Mouse (Mus musculus) right cerebral cortex, postnatal 14 days (tissue): ENCODE results near the gene Actr3b.
A peak's percentile ranks its signal among the peaks of the same experiment; 100 is the strongest.
"Not testable (repeated sequence)": the region's sequence is repeated elsewhere in the genome, so short reads cannot be mapped to it uniquely, and the experiment has no call there.

ENCODE experiments used
- DNase-seq: peaks from one replicate; pipeline ENCODE4 v3.0.0; 2022

Actr3b gene

DNA sequence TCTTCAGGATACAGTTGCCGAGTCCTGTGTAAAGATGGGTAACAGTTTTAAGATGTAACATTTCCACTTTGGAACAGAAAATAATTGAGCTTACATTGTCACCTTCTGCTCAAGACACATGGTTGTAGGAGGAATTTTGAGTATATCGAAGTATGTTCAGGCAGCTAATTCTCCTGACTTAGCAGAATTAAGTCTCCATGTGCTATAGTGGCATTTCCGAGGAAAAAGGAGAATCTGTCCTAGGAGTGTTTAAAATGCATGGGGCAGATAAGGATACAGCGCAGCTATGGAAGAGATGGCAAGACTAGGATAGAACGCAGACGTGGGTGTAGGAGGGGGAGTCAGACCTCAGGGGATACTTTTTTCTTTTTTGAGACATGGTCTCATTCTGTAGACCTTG is 31.8 kb downstream of the Actr3b start:
- no peak for DNase-seq

DNA sequence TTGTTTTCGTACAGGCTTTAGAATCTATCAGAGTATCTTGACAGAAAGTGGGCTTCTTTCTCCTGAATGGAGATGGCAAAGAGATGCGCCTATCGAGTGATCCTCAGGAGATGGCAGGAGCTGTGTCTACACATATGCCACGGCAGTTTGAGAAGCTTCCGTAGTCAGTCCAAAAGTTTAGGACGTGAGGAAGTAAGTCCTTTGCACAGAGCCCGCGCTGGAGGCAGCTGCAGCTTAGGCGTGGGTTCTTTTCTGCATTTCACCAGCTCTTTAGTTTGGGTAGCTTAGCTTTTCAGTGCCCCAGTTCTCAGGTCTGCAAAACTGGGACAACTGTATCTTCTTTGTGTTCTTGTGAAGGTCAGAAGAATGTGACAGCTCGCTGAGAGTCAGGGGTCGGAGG is 38.0 kb downstream of the Actr3b start:
- no peak for DNase-seq

DNA sequence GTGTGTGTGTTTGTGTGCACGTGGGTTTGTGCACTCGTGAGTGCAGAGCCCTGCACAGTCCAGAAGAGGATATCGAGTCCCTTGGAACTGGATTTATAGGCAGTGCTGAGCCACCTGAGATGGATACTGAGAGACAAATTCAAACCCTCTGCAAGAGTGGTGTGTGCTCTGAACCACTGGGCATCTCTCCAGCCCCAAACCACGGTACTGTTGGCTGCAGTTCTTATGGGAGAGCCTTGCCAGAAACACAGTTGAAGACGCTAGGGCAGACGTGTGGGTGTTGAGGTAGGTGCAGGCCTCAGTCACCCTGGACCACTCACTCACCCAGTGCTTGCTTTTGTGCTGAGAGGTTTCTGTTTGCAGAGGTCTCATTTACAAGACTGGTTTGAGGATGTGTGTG is 41.1 kb downstream of the Actr3b start:
- DNase-seq = no peak

DNA sequence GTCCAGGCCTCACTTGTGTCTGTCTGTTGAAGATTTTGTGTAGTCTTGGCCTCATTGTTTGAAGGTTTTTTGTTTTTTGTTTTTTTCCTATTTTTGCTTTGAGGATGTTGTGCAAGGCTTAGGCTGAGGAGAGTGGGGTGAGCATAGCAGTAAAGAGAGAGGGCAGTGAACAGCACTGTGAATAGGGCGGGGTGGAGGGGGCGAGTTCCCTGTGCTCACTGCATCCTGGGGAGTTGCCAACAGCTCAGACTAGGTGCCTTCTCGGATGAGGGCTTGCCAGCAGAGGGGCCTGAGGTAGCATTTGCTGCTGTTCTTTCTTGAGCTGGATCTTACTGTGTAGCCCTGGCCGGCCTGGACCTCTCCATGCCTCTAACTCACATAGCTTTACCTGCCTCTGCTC is 41.9 kb downstream of the Actr3b start:
- DNase-seq = peak; percentile 27

- DNase-seq = no peak
Measured at GRCm38 (mm10) chr5:25804569-25804968, 44.8 kb downstream of the Actr3b start.

DNA sequence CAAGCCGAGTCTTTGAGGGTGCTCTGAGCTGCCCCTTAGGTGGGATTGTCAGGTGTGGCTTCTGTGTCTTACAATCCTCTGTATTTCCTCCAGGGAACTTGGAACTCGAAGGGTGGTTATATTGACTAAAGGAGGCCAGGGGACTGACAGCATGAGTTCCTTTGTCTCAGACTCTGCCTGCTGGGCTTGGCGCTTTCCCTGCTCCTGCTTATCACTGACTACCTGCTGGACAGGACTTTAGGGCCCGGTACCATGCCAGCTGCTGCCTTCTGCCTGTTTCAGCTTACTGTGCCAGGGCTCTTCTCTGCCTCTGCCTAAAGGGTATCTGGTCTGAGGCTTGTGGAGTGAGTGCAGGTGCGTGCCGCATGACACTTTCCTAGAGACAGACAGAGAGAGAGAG is 53.1 kb downstream of the Actr3b start:
- DNase-seq = no peak

DNA sequence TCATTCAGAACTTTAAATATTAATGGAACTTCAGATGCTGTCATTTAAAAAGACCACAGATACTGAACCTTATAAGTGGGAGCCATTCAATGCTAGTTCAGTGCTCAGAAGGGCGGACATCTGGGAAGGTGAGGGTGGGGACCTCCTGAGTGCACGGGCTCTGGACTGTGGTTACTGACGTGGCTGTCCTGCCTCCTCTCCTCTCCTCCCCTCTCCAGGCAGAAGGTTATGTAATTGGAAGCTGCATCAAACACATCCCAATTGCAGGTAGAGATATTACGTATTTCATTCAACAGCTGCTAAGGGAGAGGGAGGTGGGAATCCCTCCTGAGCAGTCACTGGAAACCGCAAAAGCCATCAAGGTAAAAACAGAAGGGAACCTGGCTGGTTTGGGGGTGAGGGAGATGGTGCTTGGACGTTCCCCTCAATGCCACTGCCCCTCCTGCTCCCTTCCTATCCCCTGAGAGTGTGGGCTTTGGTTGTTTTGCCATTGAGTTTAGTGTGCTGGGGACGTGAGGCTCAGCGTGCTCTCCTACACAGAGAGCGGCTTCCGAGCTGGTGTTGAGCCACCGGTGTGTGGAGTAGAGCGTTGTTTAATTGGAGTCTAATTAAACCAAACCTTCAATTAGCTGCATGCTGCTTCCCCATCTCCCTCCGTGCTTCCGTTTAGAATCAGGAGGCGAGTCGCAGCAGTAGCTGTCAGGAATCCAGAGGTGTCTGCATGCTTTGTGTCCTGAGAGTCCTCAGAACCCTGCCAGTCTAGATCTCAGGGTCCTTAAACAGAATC is 69.7 kb downstream of the Actr3b start:
- no peak for DNase-seq

DNA sequence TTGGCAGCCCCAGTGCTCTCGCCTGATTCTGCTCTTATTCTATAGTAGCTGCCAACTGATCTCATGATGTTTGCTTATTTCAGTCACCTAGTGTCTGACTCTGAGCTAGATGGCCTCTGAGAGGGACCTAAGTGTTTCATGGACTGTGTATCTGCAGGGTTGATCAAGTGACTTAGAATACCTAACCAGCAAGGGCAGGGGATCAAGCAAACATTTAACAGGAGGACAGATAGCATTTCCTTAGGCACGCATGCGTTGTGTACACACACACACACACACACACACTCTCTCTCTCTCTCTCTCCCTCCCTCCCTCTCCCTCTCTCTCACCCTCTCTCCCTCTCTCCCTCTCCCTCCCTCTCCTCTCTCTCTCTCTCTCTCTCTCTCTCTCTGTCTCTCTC is 71.0 kb downstream of the Actr3b start:
- no peak for DNase-seq

DNA sequence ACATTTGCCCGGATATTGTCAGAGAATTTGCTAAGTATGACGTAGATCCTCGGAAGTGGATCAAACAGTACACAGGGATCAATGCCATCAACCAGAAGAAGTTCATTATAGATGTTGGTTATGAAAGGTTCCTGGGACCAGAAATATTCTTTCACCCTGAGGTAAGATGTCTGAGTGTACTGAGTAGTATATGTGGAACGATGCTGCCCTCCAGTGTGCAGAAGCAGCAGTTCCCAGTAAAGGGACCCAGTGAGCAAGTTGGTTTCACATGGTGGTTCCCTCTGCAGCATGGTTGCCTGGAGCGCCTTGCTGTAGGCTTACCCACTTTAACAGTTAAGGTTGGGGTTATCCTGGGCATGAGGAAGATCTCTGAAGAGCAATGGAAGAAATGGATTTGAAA is 71.8 kb downstream of the Actr3b start:
- peak; percentile 52 for DNase-seq

GRCm38 (mm10) chr5:25839400-25839799 is 79.6 kb downstream of the Actr3b start:
- no peak for DNase-seq

- no peak for DNase-seq
Measured at GRCm38 (mm10) chr5:25846558-25846957, 86.8 kb downstream of the Actr3b start.

DNA sequence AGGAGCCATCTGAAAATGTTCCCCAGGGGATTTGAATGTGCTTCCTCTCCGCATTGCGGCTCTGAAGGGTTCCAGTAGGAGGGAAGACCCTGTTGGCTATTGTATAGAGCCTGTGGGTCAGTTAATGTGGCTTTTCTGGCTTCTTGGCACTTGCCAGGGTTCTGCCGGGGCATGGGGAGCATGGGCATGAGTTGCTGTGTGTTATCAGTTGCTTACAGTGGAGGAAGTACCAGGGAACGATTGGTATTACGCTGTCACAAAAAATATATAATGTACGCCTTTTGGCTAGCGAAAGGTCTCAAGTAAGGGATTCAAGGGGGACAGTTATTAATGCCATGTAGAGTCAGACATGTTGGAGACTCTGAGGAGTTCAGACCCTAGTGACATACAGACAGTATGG is 87.4 kb downstream of the Actr3b start:
- DNase-seq = no peak

DNA sequence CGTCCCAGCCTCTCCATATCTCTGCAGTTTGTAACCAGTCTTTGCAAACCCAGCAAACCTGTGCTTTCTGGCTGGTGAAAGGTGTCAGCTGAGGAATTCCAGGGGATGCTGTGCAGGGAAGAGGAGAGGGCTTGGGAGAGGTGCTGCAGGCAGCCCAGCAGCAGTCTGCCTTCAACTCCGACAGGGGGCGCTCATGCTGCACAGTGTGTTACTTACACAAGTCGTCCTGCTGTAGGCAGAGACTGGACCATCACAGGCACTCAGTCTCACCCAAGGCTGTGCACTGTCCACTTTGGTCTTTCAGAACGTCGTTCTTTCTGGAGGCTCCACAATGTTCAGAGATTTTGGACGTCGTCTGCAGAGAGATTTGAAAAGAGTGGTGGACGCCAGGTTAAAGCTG is 88.3 kb downstream of the Actr3b start:
- DNase-seq = peak; percentile 80

DNA sequence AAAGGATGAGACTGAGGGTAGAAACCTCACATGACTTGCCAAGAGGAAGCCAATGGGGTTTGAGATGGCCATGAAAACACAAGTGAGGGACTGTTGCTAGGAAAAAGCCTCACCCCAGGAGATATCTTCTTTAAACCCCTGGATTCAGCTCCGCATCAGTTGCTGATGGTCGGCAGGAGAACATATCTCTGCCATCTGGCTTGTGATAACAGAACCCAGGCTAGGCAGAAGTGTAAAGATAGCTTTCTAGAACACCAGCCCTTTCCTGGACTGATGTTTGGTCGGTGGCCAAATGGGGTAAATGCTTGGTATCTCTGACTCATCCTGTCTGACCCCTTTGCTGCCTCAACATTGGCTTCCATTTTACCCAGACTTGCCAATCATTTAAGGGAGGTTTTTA is 106.4 kb downstream of the Actr3b start:
- DNase-seq = no peak

GRCm38 (mm10) chr5:25869880-25870279 is 110.1 kb downstream of the Actr3b start:
- no peak for DNase-seq

GRCm38 (mm10) chr5:25870632-25871031 is 110.8 kb downstream of the Actr3b start:
- DNase-seq = no peak

DNA sequence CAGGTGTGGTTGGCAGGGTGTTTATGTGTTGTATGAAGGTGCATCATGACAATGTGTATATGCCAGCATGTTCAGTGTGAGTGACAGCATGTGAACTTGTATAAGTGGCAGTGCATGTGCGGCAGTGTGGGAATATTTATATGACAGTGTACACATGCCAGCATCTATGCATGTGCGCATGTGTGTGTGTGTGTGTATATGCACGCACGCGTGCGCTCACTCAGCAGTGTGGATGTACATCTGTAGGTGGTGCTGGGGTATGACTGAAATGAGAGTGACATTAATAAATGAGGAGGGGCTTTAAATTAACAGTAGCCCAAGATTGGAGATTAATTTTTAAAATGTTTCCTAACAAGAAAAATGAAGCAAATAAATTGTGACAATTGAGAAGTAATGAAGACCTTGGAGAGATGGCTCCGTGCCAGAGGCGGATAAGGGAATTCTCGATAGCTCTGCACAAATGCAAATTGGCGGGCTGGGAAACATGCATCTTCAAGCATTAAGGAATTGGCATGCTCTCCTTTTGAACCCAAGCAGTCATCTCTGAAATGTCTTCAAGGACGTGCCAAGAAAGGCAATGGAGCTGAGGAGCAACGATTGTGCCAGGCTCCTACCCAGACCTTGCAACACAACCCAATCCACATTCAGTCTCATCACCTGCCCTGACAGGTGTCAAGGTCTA is 111.7 kb downstream of the Actr3b start:
- no peak for DNase-seq

DNA sequence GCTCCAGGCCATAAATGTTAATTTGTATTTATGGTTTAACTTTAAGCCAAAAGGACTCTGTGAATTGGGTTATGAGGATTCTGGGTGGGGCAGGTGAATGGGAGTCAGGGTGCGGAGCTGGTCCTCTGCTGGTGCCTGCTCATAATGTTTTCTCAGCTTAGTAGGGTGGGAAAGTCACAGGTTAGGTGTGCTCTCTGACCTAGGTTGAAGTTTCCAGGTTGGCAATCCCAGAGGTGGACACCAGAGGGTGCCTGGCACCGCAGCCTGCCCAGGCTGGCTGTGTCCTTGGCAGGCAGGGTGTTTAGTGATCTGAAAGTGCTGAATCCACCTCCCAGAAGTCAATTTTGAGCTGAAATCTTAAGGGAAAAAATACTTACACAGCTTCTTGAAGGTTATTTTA is 113.2 kb downstream of the Actr3b start:
- peak; percentile 29 for DNase-seq

DNA sequence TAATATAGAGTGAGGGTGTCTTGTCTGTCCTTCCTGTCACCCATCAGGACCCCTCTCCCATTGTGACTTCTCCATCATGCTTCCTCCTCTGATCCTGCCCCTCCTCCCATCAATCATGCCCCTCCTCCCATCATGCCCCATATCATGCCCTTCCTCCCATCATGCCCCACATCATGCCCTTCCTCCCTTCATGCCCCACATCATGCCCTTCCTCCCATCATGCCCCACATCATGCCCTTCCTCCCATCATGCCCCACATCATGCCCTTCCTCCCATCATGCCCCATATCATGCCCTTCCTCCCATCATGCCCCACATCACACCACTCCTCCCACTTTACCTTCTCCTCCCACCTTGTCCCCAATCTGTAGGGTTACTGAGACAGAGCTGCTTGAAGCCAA is 116.1 kb downstream of the Actr3b start:
- DNase-seq = not testable (repeated sequence)

- DNase-seq = no peak
Measured at GRCm38 (mm10) chr5:25877281-25877680, 117.5 kb downstream of the Actr3b start.

DNA sequence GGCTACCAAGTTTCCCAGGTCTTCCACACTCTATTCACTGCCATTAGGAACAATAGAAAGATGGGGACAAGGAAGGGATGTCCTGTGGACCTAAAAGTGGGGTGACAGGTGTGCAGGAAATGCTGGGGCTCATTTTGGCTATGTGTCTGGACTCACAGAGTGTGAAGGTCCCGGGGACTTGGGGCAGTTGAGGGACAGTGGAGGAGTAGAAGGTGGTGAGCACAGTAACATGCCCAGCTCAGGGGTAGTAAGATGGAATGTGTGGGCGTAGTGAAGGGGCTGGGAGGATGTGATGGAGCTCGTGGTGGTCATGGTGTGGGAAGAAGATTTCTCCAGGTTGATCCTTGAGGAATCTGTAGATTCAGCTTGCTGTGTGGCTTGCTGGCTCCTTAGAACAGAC is 118.2 kb downstream of the Actr3b start:
- DNase-seq = no peak

DNA sequence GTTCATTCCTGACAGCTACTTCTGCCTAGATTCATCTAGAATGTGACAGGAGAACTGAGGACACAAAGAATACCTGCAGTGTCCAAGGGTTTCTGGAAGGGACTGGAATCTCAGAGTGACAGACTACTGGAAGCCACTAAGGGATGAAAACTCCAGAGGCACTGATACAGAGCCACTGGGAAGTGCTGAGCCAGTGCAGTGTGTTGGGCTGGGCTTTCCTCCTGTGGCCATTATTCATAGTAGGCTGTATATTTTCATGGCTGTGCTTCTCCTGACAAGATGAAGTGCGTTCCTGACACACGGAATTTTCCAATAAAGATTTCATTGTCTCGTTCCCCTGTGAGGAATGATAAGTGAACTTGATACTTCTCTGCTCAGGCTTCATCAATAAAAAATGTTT is 126.9 kb downstream of the Actr3b start:
- no peak for DNase-seq

DNA sequence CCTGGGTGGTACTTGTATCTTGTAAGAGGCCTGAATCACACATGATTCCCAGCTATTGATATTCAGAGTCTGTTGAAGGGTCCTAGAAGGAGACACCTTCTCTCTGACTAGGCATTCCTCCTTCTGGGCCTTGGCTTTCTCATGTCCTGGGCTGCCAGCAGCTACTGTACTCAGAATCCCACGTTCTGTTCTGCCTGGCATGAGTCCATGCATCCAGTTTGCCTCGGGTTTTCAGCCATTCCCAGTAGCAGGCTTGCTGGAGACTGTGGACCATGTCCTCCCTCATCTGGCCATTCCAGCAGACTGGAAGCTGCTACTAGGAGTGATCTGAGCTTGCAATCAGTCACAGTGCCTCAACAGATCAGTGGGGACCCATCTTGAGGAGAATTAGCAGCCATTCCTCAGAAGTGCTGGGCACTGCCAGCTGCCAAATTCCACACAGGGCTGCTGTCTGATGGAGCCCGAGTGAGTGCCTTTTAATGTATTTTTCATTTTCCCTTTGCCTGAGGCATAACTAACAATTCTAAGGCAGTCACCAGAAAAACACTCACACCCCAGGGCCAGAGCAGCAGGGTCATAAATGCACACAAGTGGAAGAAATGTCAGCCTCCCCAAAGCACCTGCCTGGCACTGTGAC is 130.1 kb downstream of the Actr3b start:
- DNase-seq = no peak

GRCm38 (mm10) chr5:25891321-25891720 is 131.5 kb downstream of the Actr3b start:
- DNase-seq = peak; percentile 46
